Mouse (Mus musculus) heart, adult 2 months (tissue): ENCODE measurements around the gene Ctsl. TPM values are rescaled to one million over a fixed set of nuclear protein-coding genes. Genes with fewer than 3 reads are reported as not detected.

Experiments
- DNase-seq, 2 experiments: peaks; one replicate each; pipeline ENCODE4 v3.0.0; 2021
- H3K27ac ChIP-seq: fragments of 200-600 bp; 2 replicates; pipeline ENCODE4 v1.8.1; 2022
- H3K27me3 ChIP-seq: fragments of 200-500 bp; 2 replicates; pipeline ENCODE4 v1.6.1; 2012; ENCODE audit warnings: mild to moderate bottlenecking, low read length, inconsistent platforms, mixed read lengths; ENCODE audit not compliant: control insufficient read depth, insufficient read depth
- H3K36me3 ChIP-seq: fragments of 200-500 bp; 2 replicates; pipeline ENCODE4 v1.6.1; 2012; ENCODE audit warnings: low read length, inconsistent platforms; ENCODE audit not compliant: control insufficient read depth, insufficient read depth
- H3K4me1 ChIP-seq: fragments of 200-500 bp; 2 replicates; pipeline ENCODE4 v1.6.1; 2011; ENCODE audit warnings: low read length; ENCODE audit not compliant: control insufficient read depth, insufficient read depth
- H3K4me3 ChIP-seq: fragments of 200-600 bp; 2 replicates; pipeline ENCODE4 v1.8.1; 2022
- H3K79me2 ChIP-seq: fragments of 200-500 bp; replicated peaks from 2 replicates; pipeline ENCODE4 v1.6.1; 2012; ENCODE audit warnings: mild to moderate bottlenecking, inconsistent platforms, low read length, moderate library complexity, mixed read lengths; ENCODE audit not compliant: control insufficient read depth, insufficient read depth
- H3K9ac ChIP-seq: fragments of 200-500 bp; 2 replicates; pipeline ENCODE4 v1.6.1; 2012; ENCODE audit warnings: low read depth, mild to moderate bottlenecking, control low read depth, inconsistent platforms, low read length, mixed read lengths
- CTCF ChIP-seq: fragments of 200-600 bp; IDR thresholded peaks from 2 replicates; pipeline ENCODE4 v1.8.1; 2022; ENCODE audit warnings: antibody characterized with exemption, mild to moderate bottlenecking, moderate library complexity
- EP300 ChIP-seq: fragments of 200-500 bp; IDR thresholded peaks from 2 replicates; pipeline ENCODE4 v1.6.1; 2011; ENCODE audit warnings: low read depth, low read length, control low read depth; ENCODE audit not compliant: insufficient read depth
- POLR2A ChIP-seq: fragments of 200-500 bp; IDR thresholded peaks from 2 replicates; pipeline ENCODE4 v1.6.1; 2011; ENCODE audit warnings: mild to moderate bottlenecking, low read depth, low read length, control low read depth; ENCODE audit not compliant: insufficient read depth
- WGBS: fragments of 180-500 bp; shearing (Covaris S2); methylation state at CpG from one replicate; pipeline ENCODE4 v1.1.7; 2018; 5-methylcytosine and 5-hydroxymethylcytosine counted together
- intact Hi-C: fragments of 180-260 bp; cut with DNase I; formaldehyde crosslinking; loops from one replicate; pipeline ENCODE4 v1.15.1; 2025
- polyA plus RNA-seq: library from polyadenylated mRNA; depleted of rRNA; stranded (reverse); fragments of >200 nt; gene quantifications from 2 replicates; pipeline ENCODE4 v1.2.3, GENCODE M21; 2012
- total RNA-seq, 2 experiments: library from RNA; stranded (reverse); gene quantifications; 2 replicates each; pipeline ENCODE4 v1.2.3; 2021

The Ctsl gene
- total and polyA plus RNA-seq, 3 experiments = 90.0 to 288 (median 221) TPM

DNA sequence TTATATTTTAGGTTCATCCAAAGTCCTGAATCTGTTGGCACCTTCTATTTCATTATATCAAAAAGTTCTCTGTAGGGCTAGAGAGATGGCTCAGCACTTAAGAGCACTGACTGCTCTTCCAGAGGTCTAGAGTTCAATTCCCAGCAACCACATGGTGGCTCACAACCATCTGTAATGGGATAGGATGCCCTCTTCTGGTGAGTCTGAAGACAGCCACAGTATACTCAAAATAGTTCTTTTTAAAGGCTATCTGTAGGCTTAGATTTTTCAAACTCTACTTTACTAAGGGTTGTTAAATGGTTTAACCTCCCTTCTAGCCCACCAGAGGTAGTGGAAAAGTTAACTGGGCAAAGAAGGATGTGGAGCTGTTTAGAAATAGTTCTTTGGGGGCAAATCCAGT, 50.9 kb downstream of the Ctsl start:
- Histone ChIP-seq H3K4me3 (no peak overlapping the region), H3K4me1 (peaks cover 1% of the 10 kb centered on the region), H3K36me3 (no peaks in the 10 kb centered on the region), H3K27ac (peak overlapping the region; percentile 85), H3K27me3 (no peaks in the 10 kb centered on the region), H3K9ac (no peak overlapping the region), H3K79me2 (no peaks in the 10 kb centered on the region)
- peak; percentile 55 for TF ChIP-seq CTCF
- TF ChIP-seq EP300 = no peak
- intact Hi-C loops = no loop called here
- no peak for DNase-seq

DNA sequence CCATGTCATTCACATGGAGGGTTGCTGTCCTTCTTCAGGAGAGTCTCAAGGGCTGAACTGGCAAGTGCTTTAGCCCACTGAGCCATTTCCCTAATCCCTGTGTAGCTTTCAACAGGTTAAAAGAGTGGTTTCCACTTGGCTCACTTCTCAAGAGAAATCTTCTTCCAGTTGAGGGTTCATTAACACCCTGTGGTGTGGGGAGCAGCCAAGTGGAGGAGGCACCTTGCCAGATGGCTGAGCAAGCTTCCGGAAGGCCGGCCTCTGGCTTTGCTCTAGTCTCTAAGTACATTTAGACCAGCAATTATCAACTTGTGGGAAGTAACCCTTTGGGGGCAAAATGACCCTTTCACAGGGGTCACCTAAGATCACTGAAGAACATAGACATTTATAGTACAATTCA, 52.3 kb downstream of the Ctsl start:
- 23% methylated on average over 2 of the region's 2 CpGs for WGBS
- no peaks in the 10 kb centered on the region for H3K79me2 ChIP-seq
- H3K36me3 ChIP-seq = no peaks in the 10 kb centered on the region
- H3K27me3 ChIP-seq = no peaks in the 10 kb centered on the region
- DNase-seq = peak; percentile 56 to 57
- intact Hi-C loops = no loop called here
- H3K9ac ChIP-seq = no peak overlapping the region
- no peak overlapping the region for H3K4me3 ChIP-seq
- H3K4me1 ChIP-seq = peaks cover 1% of the 10 kb centered on the region
- TF ChIP-seq POLR2A (no peak), CTCF (no peak), EP300 (no peak)
- peak overlapping the region; percentile 1; the same call in 1 of the 2 replicates for H3K27ac ChIP-seq

DNA sequence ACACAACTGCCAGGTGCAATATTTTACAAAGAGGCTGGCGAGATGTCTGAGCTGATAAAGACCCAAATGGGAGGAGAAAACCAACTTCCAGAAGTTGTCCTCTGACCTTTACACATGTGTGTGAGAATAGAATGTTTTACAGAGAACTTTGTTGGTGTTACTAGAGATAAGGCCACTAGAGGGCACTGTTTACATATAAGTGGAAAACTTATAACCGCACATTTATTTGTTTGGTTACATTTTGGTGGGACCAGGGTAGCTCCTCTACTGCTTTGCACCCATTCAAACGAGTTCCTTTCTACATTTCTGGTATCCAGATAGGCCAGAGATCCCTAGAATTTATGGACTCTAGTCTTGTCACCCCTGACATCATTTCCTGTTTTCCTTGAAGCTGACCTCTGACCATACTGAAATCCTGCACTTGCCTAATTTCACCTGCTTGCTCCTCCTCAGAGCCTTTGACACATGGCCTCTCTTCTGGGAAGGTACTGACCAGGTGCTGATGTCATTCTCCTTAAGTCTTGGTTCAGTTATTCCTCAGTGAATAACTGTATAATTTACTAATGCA, 55.1 kb downstream of the Ctsl start:
- WGBS = 0% methylated on average over 3 of the region's 3 CpGs
- Histone ChIP-seq H3K36me3 (peaks cover 4% of the 10 kb centered on the region), H3K9ac (no peak overlapping the region), H3K27ac (no peak overlapping the region; the same call in 1 of the 2 replicates), H3K79me2 (no peaks in the 10 kb centered on the region), H3K4me1 (peaks cover 7% of the 10 kb centered on the region), H3K4me3 (no peak overlapping the region), H3K27me3 (no peaks in the 10 kb centered on the region)
- intact Hi-C loops = loop anchor here (1.0 kb wide), 1 partner anchor 124 kb away; no protein-coding TSS in a partner anchor
- no peak for DNase-seq
- TF ChIP-seq POLR2A (no peak), EP300 (no peak), CTCF (peak; percentile 89)

DNA sequence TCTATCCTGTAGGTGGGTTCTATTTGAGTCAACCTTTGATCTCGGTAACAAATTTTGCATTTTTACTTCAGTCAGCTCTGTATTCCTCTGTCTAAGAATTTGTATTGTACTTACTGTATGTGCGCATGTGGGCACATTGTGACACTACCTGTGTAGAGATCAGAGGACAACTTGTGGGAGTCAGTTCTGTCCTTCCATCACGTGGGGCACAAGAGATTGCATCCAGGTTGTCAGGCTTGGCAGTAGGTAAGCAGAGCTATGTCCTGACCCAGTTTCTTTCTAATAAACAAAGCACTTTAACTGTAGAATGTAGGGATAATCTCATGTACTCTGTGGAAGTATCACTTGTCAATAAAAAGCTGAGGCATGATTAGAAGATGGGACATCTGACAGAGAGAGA, 56.6 kb downstream of the Ctsl start:
- Histone ChIP-seq H3K9ac (no peak overlapping the region), H3K4me1 (peaks cover 15% of the 10 kb centered on the region), H3K27ac (no peak overlapping the region), H3K4me3 (no peak overlapping the region), H3K79me2 (no peaks in the 10 kb centered on the region), H3K27me3 (no peaks in the 10 kb centered on the region), H3K36me3 (peaks cover 7% of the 10 kb centered on the region)
- WGBS = 76% methylated on average over 3 of the region's 3 CpGs
- intact Hi-C loops = no loop called here
- TF ChIP-seq CTCF = no peak
- TF ChIP-seq EP300 = no peak
- TF ChIP-seq POLR2A = no peak
- DNase-seq = no peak

DNA sequence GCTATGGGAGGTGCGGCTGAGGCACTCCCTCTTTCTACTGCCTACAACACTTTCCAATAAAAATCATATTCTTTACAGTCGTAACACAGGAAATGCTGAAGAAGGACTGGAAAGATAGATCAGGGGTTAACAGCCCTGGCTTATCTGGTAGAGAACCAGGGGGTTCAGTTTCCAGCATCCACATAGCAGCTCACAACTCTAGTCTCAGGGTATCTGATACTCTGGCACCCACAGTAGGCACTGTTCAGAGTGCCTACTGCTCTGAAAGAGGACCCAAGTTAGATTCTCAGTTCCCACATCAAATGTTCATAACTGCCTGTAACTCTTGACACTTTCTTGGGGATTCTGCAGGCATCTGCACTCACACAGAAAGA, 57.8 kb downstream of the Ctsl start:
- Histone ChIP-seq H3K9ac (no peak overlapping the region), H3K36me3 (peaks cover 7% of the 10 kb centered on the region), H3K27me3 (no peaks in the 10 kb centered on the region), H3K4me1 (peaks cover 15% of the 10 kb centered on the region), H3K27ac (peak overlapping the region; percentile 95), H3K79me2 (no peaks in the 10 kb centered on the region), H3K4me3 (peak overlapping the region; percentile 23)
- 0% methylated on average over 2 of the region's 2 CpGs for WGBS
- no peak for DNase-seq
- intact Hi-C loops = loop anchor here (1.0 kb wide), 1 partner anchor 56 kb away; no protein-coding TSS in a partner anchor
- TF ChIP-seq POLR2A = no peak; the same call in 1 of the 2 replicates

DNA sequence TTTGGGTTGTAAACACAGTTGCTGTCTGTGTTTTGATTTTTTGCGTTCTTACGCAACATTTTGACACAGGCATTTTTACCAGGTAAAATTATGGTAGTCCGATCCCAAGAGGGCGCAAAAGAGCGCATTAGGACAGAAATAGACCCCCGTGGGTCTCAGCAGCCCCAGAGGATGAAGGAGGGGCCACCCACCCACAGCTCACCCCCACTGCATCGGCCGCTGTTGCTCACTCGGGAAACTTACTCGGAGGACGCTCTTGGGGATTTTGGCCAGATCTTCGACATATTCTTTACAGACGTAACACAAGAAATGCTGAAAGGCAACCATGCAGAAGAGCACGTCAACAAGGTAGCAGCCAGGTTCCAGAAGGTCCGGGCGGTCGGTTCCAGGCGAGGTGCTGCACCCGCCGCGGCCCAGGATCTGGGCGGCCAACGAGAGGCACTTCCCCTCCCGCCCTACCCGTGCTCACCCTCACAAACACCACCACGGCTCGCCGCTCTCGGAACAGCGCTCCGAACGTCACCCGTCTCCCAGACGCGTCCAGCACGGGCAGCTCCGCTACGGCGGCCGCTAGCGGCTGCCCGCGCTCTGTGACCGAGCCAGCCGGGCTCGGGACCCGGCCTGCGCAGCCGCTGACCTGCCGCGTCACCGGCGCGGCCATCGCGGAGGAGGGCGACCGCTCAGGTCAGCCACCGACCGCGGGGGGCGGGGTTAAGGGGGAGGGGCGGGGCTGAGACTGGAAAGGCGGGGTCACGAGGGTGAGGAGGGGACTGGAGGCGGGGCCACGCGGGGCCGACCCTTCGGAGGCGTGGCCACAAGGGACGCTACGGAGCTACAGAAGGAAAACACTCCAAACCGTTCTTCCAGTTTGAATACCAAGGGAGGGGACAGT, 58.4 kb downstream of the Ctsl start, which contains the start of gene Aaed1:
Gene Aaed1, minus strand, starts transcription at position 687 of the 892 bp plus-strand sequence.
- Histone ChIP-seq H3K36me3 (peaks cover 7% of the 10 kb centered on the region), H3K27ac (peak within 1 kb of the TSS; percentile 95), H3K27me3 (no peaks in the 10 kb centered on the region), H3K79me2 (no peaks in the 10 kb centered on the region; the same call in 1 of the 2 replicates), H3K4me3 (peak within 1 kb of the TSS; percentile 69), H3K4me1 (peaks cover 15% of the 10 kb centered on the region), H3K9ac (peak within 1 kb of the TSS; percentile 74)
- peak; percentile 94 for DNase-seq
- intact Hi-C loops = loop anchor here (1.0 kb wide), 1 partner anchor 57 kb away; no protein-coding TSS in a partner anchor
- under 1% methylated on average over 72 of the region's 74 CpGs for WGBS
- TF ChIP-seq CTCF (peak; percentile 74), POLR2A (peak; percentile 56; the same call in 1 of the 2 replicates), EP300 (0 out of 2 replicates have a peak, but pooled peaks have one; percentile 23)
